Comparison of ENCODE assay signal across 14 mouse cellular contexts in genomic region chr6:57767112-57767868, GRCm38 (mm10). TPM values are rescaled to one million over a fixed set of nuclear protein-coding genes. Genes with fewer than 3 reads are reported as not detected.
DNase-seq lines count a peak whose midpoint lies in the region; ATAC-seq and TF ChIP-seq lines count a peak whose summit lies in the region.
"Had no signal": no experiment of that assay in that cellular context is flagged by ENCODE, and none has a peak within 500 bp of the region (broad histone marks: within the 10 kb centered on the region; RNA-seq: fewer than 3 reads in every experiment).

No protein-coding gene starts in this region.

- no peaks in the 10 kb centered on the region for H3K27me3 ChIP-seq in lung, embryonic 14.5 days (ENCODE audit: insufficient read depth, low read length)
- no peaks in the 10 kb centered on the region for H3K27me3 ChIP-seq in liver, embryonic 11.5 days (replicated peaks; ENCODE audit: control insufficient read depth, insufficient read depth, low read length)
- H3K27me3 ChIP-seq: neural tube, embryonic 15.5 days had no signal

- DNase-seq in lung, embryonic 14.5 days = peak; percentile 4
- no peak for DNase-seq in lung, postnatal 25 days (ENCODE audit: low spot score)
- no peak for DNase-seq in liver, embryonic 11.5 days (ENCODE audit: low spot score)
- DNase-seq in spleen, postnatal 10 days (ENCODE audit: low spot score in 2 of 2) = peak; percentile 57 to 69
- DNase-seq in cerebellum, postnatal 36 days = no peak
- DNase-seq in layer of hippocampus, adult 11-12 months (ENCODE audit: low spot score) = no peak
- DNase-seq: cerebellum, postnatal 25 days; layer of hippocampus, adult 9-11 months; right cerebral cortex, postnatal 4 days had no signal

- peak overlapping the region; percentile 42; the same call in 1 of the 2 replicates for H3K27ac ChIP-seq in lung, embryonic 14.5 days (ENCODE audit: low read depth)
- H3K27ac ChIP-seq in bone marrow, adult 2 months (ENCODE audit: control insufficient read depth, insufficient read depth, low read depth, low read length, poor library complexity) = peak overlapping the region; percentile 90
- H3K27ac ChIP-seq in liver, embryonic 11.5 days (ENCODE audit: low read depth, low read length) = peak overlapping the region; percentile 64
- H3K27ac ChIP-seq: limb, embryonic 10.5 days; neural tube, embryonic 15.5 days had no signal

- no peak for TF ChIP-seq CTCF in lung, embryonic 14.5 days (IDR thresholded peaks at IDR 0.05; ENCODE audit: low read depth)
- 0 out of 2 replicates have a peak, but pooled peaks have one; percentile 5 for TF ChIP-seq CTCF in bone marrow, adult 2 months (IDR thresholded peaks at IDR 0.05; ENCODE audit: control insufficient read depth, insufficient read depth, low read length)

- no peaks in the 10 kb centered on the region for H3K9me3 ChIP-seq in lung, embryonic 14.5 days (ENCODE audit: low read depth, low read length)
- no peaks in the 10 kb centered on the region for H3K9me3 ChIP-seq in liver, embryonic 11.5 days (ENCODE audit: control insufficient read depth, low read length)
- H3K9me3 ChIP-seq: limb, embryonic 10.5 days; neural tube, embryonic 15.5 days had no signal

- peaks cover 3% of the 10 kb centered on the region; the same call in 1 of the 2 replicates for H3K36me3 ChIP-seq in lung, embryonic 14.5 days (ENCODE audit: insufficient read depth)
- no peaks in the 10 kb centered on the region for H3K36me3 ChIP-seq in liver, embryonic 11.5 days (ENCODE audit: control insufficient read depth, insufficient read depth, low read length)

- 30% methylated on average over 8 of the region's 8 CpGs for WGBS in lung, embryonic 14.5 days
- WGBS in bone marrow, adult 2 months = 35% methylated on average over 8 of the region's 8 CpGs
- 38% methylated on average over 8 of the region's 8 CpGs for WGBS in liver, embryonic 11.5 days

- no peaks in the 10 kb centered on the region for H3K4me1 ChIP-seq in lung, embryonic 14.5 days (ENCODE audit: insufficient read depth)
- H3K4me1 ChIP-seq in bone marrow, adult 2 months (ENCODE audit: control insufficient read depth, insufficient read depth, low read length) = peaks cover 8% of the 10 kb centered on the region; the same call in 1 of the 2 replicates
- H3K4me1 ChIP-seq in liver, embryonic 11.5 days (replicated peaks; ENCODE audit: control insufficient read depth, insufficient read depth, low read length) = peaks cover 29% of the 10 kb centered on the region
- H3K4me1 ChIP-seq: limb, embryonic 10.5 days; neural tube, embryonic 15.5 days had no signal

- H3K4me2 ChIP-seq in lung, embryonic 14.5 days = no peak overlapping the region
- H3K4me2 ChIP-seq in liver, embryonic 11.5 days = peak overlapping the region; percentile 30
- H3K4me2 ChIP-seq: neural tube, embryonic 15.5 days had no signal

- no peak overlapping the region for H3K9ac ChIP-seq in lung, embryonic 14.5 days
- no peak overlapping the region for H3K9ac ChIP-seq in liver, embryonic 11.5 days (ENCODE audit: low read depth, low read length)
- H3K9ac ChIP-seq: neural tube, embryonic 15.5 days had no signal

- no peak for ATAC-seq in lung, embryonic 14.5 days (ENCODE audit: insufficient read depth)
- ATAC-seq in liver, embryonic 11.5 days (replicated peaks; ENCODE audit: low FRiP score) = peak; percentile 87
- ATAC-seq: inflammation-experienced regulatory T-cells, adult 6 months; midbrain, embryonic 16.5 days had no signal

- no peak overlapping the region for H3K4me3 ChIP-seq in lung, embryonic 14.5 days (ENCODE audit: low read depth, low read length)
- no peak overlapping the region for H3K4me3 ChIP-seq in bone marrow, adult 2 months (replicated peaks; ENCODE audit: control insufficient read depth, low read depth, low read length)
- H3K4me3 ChIP-seq in liver, embryonic 11.5 days (ENCODE audit: low read depth, low read length) = no peak overlapping the region
- H3K4me3 ChIP-seq: limb, embryonic 10.5 days; neural tube, embryonic 15.5 days had no signal

- TF ChIP-seq POLR2A in bone marrow, adult 2 months (IDR thresholded peaks at IDR 0.05; ENCODE audit: borderline replicate concordance, control insufficient read depth, low read depth, low read length) = no peak

RNA-seq across cellular contexts. Expression of gene Vopp1, which starts 57.7 kb away (rescaled TPM):
- polyA plus RNA-seq in lung, embryonic 14.5 days (2014; fragmentation: Nextera tagmentation; extraction: Ambion mirVana) = 22.5 and 25.8 TPM in 2 replicates
- 53.6 and 71.9 TPM in 2 replicates for polyA plus RNA-seq in bone marrow, adult 2 months (2011; ENCODE audit: insufficient read depth, insufficient read length, low replicate concordance, missing spikeins)
- polyA plus RNA-seq in liver, embryonic 11.5 days (2014; fragmentation: Nextera tagmentation; extraction: Ambion mirVana) = 23.8 and 24.3 TPM in 2 replicates

Comparison
In these comparisons a context has a peak if more than half of its experiments do, and no peak if none do; other contexts are left out.
1. DNase-seq: peak in lung, embryonic 14.5 days (single experiment) and spleen, postnatal 10 days (2 of 2); none in lung, postnatal 25 days (single experiment), liver, embryonic 11.5 days (single experiment), cerebellum, postnatal 36 days (0 of 2) and layer of hippocampus, adult 11-12 months (single experiment).
2. Peak in every context shown above with its lines, with median percentiles within 50 percentile points of each other: H3K27ac ChIP-seq.